Mouse (Mus musculus) left cerebral cortex, postnatal 25 days (tissue): ENCODE results near the gene Rplp2. TPM values are rescaled to one million over a fixed set of nuclear protein-coding genes. Genes with fewer than 3 reads are reported as not detected.

Experiments
- DNase-seq, 2 experiments: peaks; one replicate each; pipeline ENCODE4 v3.0.0; 2022; ENCODE audit warnings: low spot score in 2 of 2, mixed read lengths in 1 of 2
- intact Hi-C: fragments of 180-260 bp; cut with DNase I; formaldehyde crosslinking; loops from one replicate; pipeline ENCODE4 v1.15.1; 2025
- total RNA-seq, 2 experiments: library from RNA; stranded (reverse); gene quantifications; 2 replicates each; pipeline ENCODE4 v1.2.3; 2021

Rplp2 gene
- total RNA-seq, 2 experiments from 2014 or later = 488 to 498 TPM

DNA sequence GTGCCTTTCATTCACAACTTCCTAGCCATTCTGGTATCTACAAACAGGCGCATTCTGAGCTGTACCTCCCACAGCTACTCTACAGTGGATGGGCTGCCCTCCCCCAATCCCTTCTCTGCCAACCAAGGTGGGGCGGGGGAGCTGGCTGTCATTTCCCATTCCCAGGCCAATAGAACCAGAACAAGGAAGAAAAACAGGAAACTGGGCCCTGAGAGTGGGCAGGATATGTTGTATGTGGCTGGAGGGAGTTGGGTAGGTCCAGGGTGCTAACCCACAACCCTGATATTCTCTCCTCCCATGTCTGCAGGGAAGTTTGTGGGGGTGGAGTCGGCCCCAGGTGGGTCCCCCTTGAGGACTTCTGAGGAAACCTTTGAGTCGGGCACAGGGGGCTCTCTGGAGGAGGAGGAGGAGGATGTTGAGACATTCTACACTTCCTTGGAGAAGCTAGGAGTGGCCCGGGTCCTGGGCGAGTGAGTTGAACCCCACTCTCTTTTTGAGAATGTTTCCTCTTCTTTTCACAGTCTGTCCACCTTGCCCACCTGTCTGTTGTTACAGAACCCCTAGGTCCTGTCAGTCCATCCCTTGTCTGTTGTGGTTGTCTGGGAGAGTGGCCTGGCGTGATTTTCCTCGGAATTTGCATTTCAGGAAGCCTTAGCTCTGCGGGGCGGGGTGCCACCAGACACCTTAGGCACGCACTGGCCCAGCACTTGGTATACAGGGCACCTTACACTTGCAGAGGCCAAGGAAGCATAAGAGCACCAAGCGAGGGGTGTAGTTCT, 16.8 kb downstream of the Rplp2 start:
- intact Hi-C loops = no loop called here
- peak in 1 of 2 experiments; percentile 57 for DNase-seq

DNA sequence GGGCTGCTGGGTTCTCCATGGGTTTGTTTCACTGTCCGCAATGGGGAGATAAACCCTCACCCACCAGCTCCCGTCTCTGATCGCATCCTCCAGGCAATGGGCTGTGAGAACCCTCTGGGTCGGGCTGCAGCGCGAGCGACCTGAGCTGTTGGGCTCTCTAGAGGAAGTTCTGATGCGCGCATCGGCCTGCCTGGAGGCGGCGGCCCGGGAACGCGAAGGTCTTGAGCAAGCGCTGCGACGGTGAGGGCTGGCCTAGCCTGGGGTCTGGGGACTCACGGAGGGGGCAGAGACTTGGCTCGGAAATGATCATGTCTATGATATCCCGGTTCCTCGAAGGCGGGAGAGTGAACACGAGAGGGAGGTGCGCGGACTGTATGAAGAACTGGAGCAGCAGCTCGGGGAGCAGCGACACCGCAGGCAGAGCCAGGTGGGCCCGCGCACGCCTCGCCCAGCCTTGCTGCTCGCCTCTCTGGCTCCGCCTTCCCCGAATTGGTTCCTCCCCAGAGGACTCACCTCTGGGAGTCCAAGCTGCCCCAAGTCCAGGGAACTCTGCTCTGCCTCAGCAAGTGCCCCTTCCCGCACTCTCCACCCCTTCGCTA, 17.5 kb downstream of the Rplp2 start:
- DNase-seq = no peak
- intact Hi-C loops = no loop called here

DNA sequence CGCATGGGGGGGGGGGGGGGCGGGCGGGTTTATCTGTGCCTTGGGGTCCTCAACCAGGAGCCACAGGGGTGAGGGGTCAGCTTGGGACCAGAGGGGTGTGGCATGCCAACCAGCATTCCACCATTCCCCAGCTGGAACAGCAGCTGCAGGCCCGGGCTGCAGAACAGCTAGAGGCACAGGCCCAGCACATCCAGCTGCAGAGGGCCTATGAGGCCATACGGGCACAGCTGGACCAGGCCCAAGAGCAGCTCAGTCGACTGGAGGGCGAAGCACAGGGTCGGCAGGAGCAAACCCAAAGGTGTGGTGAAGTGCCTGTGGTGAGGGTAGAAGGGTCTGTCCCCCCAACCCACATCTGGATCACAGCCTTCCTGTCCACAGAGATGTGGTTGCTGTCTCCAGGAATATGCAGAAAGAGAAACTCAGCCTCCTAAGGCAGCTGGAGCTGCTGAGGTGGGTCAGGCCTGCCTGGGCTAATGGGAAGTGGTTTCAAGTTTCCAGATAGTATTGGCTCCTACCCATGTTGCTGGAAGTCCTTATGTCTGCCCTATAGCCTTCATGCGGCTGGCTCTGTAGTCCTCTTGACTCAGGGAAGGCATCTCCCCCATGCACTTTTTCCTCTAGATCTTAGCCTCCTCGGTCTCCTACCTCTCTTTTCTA, 18.3 kb downstream of the Rplp2 start:
- intact Hi-C loops = no loop called here
- DNase-seq = no peak

DNA sequence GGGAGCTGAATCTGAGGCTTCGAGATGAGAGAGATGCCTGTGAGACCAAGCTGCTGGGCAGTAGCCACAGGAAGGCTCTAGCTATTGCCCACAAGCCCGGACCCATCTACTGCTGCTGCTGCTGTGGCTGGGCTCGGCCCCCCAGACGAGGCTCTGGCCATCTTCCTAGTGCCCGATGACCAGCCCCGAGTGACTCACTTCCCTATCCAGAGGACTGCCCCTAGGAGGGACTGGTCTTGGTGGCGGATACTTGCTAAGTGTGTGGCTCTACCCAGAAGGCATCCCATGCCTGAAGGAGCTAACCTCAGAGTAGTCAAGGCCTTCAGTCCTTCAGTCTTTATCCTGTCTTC, 18.9 kb downstream of the Rplp2 start:
- no peak for DNase-seq
- intact Hi-C loops = no loop called here

DNA sequence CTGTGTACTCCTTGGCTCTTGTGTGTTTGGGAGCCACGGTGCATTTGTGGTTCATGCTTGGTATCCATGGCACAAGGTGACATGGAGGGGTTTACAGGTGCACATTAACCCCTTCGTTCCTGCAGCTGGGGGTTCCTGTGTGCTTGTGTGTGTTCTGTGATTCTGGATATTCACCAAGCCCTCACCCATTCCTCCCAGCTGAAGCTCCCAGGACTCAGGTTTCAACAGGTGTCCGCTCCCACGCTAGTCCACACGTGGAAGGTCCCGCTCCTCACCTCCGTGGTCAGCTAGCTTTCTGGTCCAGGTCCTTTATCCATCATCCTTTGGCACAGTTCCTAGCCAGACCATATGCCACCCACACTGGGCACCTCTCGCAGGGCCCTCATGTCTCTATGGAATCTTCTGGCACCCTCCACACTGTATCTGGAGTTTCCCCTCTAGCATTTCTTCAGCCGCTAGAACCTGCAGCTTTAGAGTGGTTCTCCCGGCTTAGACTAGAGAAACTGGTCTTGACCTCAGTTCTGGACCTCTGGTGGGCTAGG, 19.5 kb downstream of the Rplp2 start:
- DNase-seq = no peak
- intact Hi-C loops = no loop called here

DNA sequence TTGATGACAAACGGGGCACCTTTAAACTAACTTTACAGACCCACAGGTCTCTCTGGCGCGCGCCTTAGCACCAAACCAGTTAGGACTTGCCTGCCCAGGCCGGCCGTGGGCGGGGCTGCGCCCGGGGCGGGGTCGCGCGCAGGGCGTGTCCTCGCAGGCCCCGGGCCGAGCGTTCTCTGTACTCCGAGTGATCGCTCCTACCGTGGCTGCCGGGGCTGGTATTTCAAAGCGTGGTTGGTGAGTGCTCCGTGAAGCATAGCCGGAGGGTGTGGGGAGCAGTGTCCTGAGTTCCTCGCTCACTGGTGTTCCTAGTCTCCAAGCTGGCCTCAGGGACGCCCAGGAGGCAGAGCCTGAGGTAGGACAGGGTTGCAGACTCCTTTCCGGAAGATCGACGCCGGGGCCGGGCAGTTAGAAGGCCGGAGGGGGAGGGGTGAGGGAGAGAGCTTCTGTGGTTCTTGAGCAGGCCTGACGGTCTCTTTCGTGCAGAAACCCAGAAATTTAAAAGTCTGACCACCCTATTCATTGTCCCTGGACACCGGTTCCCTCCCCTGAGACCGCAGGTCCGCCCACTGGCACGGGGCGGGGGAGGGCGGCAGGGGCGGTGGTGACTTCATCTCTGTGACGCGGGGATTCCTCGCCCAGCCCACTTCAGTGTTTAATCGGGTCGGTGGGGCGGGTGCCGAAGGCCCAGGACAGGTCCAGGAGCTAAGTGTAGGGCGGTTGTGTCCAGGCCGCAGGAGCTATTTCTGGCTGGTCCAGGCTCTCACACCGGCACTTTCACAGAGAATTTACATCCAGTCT, 20.3 kb downstream of the Rplp2 start, which contains the start of gene Cd151:
Gene Cd151 (plus strand): TSS at position 163 of the 801 bp plus-strand sequence.
- DNase-seq = peak; percentile 63 to 66

DNA sequence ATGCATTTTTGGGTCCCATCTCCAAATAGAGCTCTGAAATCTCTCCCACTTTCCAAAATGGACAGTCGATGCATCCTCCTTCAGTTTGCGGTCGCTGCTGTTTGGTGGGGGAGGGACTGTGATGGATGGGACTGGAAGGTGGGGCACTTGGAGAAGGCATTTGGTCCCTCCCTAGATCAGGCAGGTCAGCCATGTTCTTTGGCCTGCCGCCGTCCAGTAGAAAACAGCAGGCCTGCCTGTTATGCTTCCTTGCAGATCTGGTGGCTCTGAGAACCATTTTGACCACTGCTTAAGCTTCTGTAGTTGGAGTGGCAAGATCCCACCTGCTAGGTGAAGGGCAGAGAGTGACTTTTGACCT, 21.0 kb downstream of the Rplp2 start:
- intact Hi-C loops = no loop called here
- no peak for DNase-seq

More for the DNA sequence above, 20.3 kb downstream of the Rplp2 start, which contains the start of gene Cd151:
- intact Hi-C loops = no loop called here

DNA sequence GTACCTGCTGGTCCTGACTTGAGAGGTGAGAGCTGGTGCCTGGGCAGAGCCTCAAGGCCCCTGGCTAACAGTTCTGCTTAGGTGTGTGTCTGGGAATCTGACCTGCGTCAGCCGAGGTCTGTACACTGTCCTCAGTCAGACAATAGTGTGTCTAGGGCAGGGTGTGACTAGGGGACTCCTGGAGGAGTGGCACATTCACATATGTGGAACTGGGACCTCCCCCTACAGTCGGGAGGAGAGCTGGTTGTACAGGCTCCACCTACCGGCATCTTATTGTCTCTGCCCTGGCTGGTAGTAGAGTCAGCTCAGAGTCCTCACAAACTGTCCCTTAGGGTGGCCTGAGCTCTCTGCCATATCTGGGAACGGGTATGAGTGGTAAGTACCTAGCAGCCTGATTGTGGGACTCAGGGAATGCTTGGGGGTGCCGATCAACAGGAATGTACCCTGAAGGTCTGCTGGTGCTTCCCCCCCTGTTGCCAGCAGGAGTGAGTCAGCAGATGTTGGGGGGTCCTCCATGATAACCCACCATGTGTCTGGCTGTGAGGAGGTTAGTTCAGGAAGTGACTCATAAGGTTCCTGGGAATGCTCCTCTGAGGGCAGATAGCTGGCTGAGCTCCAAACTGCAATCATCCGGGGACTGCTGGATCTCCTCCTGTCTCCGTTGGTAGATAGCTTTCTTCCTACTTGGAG, 21.5 kb downstream of the Rplp2 start:
- DNase-seq = peak; percentile 59 to 75
- intact Hi-C loops = no loop called here

DNA sequence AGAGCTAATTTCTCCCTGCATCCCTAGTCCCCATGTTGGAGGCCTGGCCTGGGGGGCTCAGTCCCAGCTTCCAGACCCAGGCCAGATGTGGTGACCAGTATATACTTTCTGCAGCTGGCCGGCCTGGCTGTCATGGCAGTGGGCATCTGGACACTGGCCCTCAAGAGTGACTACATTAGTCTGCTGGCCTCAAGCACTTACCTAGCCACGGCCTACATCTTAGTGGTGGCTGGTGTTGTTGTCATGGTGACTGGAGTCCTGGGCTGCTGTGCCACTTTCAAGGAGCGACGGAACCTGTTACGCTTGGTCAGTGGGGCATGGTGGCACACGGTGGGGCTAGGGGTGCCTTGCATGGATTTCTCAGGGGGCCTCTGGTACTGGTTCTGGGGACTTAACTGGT, 22.2 kb downstream of the Rplp2 start:
- DNase-seq = no peak
- intact Hi-C loops = no loop called here

DNA sequence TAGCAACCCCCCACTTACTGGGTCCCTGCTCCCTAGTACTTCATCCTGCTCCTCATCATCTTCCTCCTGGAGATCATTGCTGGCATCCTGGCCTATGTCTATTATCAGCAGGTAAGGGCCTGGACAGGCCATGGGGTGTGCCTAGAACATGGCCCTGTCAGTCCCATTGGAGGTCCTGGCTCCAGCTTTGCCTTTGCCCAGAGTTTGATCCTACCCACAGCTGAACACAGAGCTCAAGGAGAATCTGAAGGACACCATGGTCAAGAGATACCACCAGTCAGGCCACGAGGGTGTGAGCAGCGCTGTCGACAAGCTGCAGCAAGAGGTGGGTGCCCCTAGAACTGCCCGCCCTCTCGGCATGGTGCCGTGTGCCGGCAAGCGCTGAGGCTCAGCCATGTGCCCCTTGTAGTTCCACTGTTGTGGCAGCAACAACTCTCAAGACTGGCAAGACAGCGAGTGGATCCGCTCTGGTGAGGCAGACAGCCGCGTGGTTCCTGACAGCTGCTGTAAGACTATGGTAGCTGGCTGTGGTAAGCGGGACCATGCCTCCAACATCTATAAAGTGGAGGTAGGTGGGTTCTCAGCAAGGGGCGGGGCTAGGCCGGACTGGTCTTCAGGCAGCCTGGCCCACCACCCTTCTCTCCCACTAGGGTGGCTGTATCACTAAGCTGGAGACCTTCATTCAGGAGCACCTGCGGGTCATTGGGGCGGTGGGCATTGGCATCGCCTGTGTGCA, 22.9 kb downstream of the Rplp2 start:
- no peak for DNase-seq
- intact Hi-C loops = no loop called here

DNA sequence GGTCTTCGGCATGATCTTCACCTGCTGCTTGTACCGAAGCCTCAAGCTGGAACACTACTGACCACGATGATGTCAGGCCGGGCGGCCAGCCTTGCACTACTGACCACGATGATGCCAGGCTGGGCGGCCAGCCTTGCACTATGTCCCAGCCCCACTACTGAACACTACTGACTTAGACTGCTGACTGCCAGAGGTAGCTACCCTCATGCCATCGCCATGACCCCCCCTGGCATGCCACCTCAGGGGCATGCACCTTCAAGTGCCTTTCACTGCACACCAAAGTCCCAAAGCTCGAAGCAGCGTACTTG, 23.4 kb downstream of the Rplp2 start:
- intact Hi-C loops = no loop called here
- no peak for DNase-seq

DNA sequence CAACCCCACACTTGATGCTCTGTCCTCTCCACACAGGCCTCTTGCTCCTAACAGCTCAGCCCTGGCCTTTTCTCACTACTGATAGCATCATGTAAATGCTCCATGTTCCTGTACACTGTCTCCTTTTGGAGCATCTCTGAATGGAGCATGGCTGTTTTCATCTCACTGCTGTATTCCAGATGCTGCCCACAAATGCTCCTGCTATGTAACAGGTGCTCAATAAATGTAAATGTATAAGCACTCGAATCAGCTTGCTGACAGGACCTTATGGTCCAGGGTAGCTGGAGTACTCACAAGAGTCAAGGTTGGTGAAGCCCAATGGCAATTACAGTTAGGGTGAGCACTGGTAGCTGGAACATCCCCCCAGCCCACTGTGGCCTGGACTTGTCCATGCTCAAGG, 24.1 kb downstream of the Rplp2 start:
- DNase-seq = no peak
- intact Hi-C loops = no loop called here

DNA sequence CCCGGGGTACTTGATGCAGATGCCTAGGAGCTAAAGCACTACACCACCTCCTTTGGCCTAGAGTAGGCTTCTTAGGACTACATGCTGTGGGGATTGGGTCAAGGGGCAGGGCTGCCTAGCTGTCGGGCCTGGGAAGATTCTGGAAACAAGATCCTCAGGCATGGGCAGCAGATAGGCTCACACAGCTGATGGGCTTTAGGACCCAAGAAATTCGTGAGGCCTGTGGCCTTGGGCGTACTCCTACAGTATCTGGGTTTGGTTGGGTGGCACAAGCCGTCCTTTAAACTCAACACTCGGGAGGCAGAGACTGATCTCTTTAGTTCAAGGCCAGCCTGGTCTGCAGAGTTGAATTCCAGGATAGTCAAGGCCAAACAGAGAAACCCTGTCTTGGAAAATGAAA, 25.1 kb downstream of the Rplp2 start:
- intact Hi-C loops = no loop called here
- DNase-seq = no peak

DNA sequence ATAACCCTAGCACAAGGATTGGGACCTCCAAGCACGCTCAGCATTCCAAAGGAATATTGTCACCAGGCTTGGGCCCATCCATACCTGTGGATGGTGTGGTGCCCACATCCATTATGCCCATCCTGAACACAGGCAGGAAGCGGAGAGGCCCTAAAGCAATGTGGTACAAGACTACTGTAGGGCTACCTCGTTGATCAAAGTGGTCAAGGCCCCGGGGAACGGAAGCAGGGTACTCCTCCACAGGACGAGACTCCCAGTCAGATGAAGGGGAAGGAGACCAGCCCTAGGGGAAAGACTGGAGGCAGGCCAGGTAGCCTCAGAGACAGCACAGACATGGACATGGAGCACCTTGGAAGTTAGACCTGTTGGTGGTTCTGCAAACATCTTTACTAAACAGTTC, 25.6 kb downstream of the Rplp2 start:
- intact Hi-C loops = no loop called here

DNA sequence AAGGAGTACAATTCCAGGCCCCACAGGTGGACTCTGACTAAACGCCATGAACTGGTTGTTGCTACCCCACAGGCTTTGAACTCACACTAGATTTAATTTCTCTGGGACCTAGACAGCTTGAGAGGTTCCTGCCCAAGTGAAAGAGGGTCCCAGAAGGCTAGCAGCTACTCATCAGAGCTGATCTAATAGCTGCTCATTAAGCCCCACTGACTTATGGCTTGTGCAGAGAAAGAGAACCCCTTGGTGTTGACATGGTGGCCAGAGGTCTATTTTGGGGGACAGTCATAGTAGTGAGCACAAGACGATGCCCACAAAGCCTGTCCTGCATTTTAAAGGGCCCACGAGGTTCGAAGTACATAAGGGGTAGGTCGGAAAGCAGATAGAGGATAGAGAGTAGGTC, 27.0 kb downstream of the Rplp2 start:
- DNase-seq = no peak
- intact Hi-C loops = no loop called here

More for the DNA sequence above, 25.6 kb downstream of the Rplp2 start:
- no peak for DNase-seq

DNA sequence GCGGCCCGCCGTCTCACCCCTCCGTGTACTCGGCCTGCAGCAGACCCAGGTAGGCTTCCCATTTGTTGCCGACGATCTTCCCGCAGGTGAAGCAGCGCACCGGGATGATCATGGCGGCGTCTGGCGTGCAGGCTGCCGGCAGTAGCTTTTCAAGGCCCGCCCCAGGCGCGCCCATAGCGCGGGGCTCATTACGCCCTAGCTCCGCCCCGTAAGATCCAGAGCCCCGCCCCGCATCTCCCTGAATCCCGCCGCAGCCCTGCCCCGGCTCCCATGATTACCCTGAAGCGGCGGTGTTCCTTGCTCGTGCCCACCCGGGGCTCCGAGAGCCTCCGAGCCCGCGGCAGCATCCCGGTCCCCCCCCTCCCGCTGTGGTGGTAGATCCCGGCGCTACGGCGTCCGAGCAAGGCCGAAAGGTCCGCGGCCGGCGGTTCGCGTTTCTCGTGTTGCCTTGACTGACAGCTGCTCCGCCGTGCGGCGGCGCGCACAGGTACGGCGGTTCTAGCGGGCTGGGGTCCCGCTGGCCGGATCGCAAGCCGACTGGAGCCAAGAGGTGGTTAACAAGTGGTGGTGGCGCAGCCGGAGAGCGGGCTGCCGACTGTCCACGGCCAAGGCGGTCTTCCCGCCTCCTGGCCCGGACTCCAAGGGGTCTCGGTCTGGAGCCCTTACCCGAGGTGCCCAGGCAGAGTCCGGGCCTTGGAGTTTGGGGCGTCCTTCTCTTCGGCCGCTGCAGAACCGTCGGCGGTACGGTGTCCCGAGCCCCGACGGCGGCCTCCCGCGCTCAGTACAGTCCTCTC, 28.0 kb downstream of the Rplp2 start, which contains the start of the genes Polr2l and Tspan4:
Gene Polr2l (minus strand): TSS at position 122 of the 794 bp plus-strand sequence.
Gene Tspan4 (plus strand): TSS at position 230 of the 794 bp plus-strand sequence.
- intact Hi-C loops = no loop called here
- peak; percentile 85 to 87 for DNase-seq

DNA sequence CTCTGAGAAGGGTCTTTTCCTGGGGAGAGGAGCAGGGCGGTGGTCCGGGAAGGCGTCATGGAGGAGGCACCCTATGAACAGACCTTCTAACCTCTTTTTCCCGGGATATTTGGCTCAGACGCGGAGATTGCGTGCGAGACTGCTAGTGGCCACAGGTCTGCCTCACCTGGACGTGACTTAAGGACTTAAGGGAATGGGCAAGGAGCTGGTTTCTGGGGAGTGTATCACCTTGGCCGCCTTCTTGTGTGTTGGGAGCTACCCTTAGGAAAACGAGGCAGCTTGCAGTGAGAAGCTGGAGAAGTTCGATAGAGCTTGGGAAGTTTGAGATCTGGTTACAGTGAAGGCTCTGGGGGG, 28.6 kb downstream of the Rplp2 start:
- intact Hi-C loops = no loop called here
- no peak for DNase-seq
